Mouse (Mus musculus) embryonic facial prominence, embryonic 14.5 days (tissue): ENCODE measurements around the gene Esrra. TPM values are rescaled to one million over a fixed set of nuclear protein-coding genes. Genes with fewer than 3 reads are reported as not detected.
A peak's percentile ranks its signal among the peaks of the same experiment; 100 is the strongest.

Experiments
- ATAC-seq: fragments of 200-750 bp; cut with Nextera tagmentation; 2 replicates; pipeline ENCODE4 v1.8.0; 2017; ENCODE audit warnings: low read depth, moderate number of reproducible peaks, moderate TSS enrichment
- DNase-seq: peaks from one replicate; pipeline ENCODE4 v3.0.0-alpha.2; 2015; ENCODE audit warnings: low spot score
- H3K27ac ChIP-seq: fragments of 300-500 bp; sonication (generic); replicated peaks from 2 replicates; pipeline ENCODE4 v1.5.1; 2014; ENCODE audit warnings: low read depth, mild to moderate bottlenecking, low read length, moderate library complexity
- H3K27me3 ChIP-seq: fragments of 300-500 bp; sonication (generic); replicated peaks from 2 replicates; pipeline ENCODE4 v1.6.1; 2014; ENCODE audit warnings: low read length; ENCODE audit not compliant: control insufficient read depth, insufficient read depth
- H3K36me3 ChIP-seq: fragments of 300-500 bp; sonication (generic); 2 replicates; pipeline ENCODE4 v1.6.1; 2014; ENCODE audit warnings: low read length, mixed read lengths; ENCODE audit not compliant: control insufficient read depth, insufficient read depth
- H3K4me1 ChIP-seq: fragments of 300-500 bp; sonication (generic); 2 replicates; pipeline ENCODE4 v1.6.1; 2014; ENCODE audit warnings: antibody characterized with exemption, low read length; ENCODE audit not compliant: control insufficient read depth, insufficient read depth
- H3K4me2 ChIP-seq: fragments of 300-500 bp; sonication (generic); 2 replicates; pipeline ENCODE4 v1.6.1; 2014; ENCODE audit warnings: low read depth, mild to moderate bottlenecking, low read length, moderate library complexity, mixed read lengths
- H3K4me3 ChIP-seq: fragments of 300-500 bp; sonication (generic); 2 replicates; pipeline ENCODE4 v1.5.1; 2014; ENCODE audit warnings: low read depth, mild to moderate bottlenecking, low read length
- H3K9ac ChIP-seq: fragments of 300-500 bp; sonication (generic); 2 replicates; pipeline ENCODE4 v1.6.1; 2014; ENCODE audit warnings: low read depth, mild to moderate bottlenecking, low read length, moderate library complexity, mixed read lengths
- H3K9me3 ChIP-seq: fragments of 300-500 bp; sonication (generic); 2 replicates; pipeline ENCODE4 v1.6.1; 2016; ENCODE audit warnings: low read length; ENCODE audit not compliant: control insufficient read depth
- WGBS: fragments of 180-500 bp; shearing (Covaris S2); extraction: QIAGEN DNeasy Blood & Tissue Kit; methylation state at CpG from one replicate; pipeline ENCODE4 v1.1.7; 2014; 5-methylcytosine and 5-hydroxymethylcytosine counted together
- polyA plus RNA-seq: library from polyadenylated mRNA; unstranded; fragments of >200 nt; fragmentation: Nextera tagmentation; extraction: Ambion mirVana; gene quantifications from 2 replicates; pipeline ENCODE4 v1.2.1, GENCODE M21; 2014

The Esrra gene
- polyA plus RNA-seq, 1 experiment from 2014 or later, result 4.8 TPM

DNA sequence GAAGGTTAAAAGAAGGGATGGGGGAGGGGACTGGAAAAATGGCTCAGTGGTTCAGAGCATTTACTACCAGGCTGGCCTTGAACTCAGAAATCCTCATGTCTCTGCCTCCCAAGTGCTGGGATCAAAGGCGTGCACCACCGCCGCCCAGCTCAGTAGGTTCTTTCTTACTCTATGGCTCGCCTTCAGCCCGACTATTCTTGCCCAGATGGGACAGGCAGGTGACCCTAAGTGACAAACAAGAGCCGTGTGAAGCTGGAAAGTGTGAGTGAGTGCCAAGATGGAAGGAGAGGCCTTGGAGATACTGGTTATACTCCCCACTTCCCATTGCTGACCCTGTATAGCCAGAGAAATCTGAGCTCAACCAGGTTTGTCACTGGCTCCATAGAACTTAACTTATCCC, 22.1 kb upstream of the Esrra start:
- Histone ChIP-seq H3K4me3 (no peak overlapping the region), H3K27ac (no peak overlapping the region), H3K9ac (no peak overlapping the region), H3K4me1 (peaks cover 15% of the 10 kb centered on the region), H3K4me2 (no peak overlapping the region), H3K9me3 (no peaks in the 10 kb centered on the region), H3K27me3 (no peaks in the 10 kb centered on the region), H3K36me3 (peaks cover 12% of the 10 kb centered on the region; the same call in 1 of the 2 replicates)
- DNase-seq (no peak), ATAC-seq (no peak)
- 97% methylated on average over 6 of the region's 6 CpGs for WGBS

DNA sequence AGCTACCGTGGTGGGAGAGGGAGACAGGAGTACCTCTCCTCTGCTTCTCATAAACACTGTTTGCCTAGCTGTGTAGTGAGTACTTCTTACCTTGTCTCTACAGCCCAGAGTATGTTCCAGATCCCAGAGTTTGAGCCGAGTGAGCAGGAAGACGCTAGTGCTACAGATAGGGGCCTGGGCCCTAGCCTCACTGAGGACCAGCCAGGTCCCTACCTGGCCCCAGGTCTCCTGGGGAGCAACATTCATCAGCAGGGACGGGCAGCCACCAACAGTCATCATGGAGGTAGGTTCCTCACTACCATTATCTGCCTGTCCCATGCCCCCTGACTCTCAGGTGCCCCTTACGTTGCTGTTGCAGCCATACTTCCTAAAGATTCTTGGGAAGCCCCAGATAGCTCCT, 21.2 kb upstream of the Esrra start:
- DNase-seq (no peak), ATAC-seq (no peak)
- H3K36me3 ChIP-seq, result peaks cover 12% of the 10 kb centered on the region; the same call in 1 of the 2 replicates
- WGBS, result 24% methylated on average over 5 of the region's 5 CpGs
- H3K4me2 ChIP-seq, result peak overlapping the region; percentile 99
- peak overlapping the region; percentile 95 for H3K27ac ChIP-seq
- H3K4me1 ChIP-seq, result peaks cover 15% of the 10 kb centered on the region
- peak overlapping the region; percentile 90 for H3K4me3 ChIP-seq
- peak overlapping the region; percentile 87 for H3K9ac ChIP-seq
- H3K9me3 ChIP-seq, result no peaks in the 10 kb centered on the region
- H3K27me3 ChIP-seq, result no peaks in the 10 kb centered on the region

DNA sequence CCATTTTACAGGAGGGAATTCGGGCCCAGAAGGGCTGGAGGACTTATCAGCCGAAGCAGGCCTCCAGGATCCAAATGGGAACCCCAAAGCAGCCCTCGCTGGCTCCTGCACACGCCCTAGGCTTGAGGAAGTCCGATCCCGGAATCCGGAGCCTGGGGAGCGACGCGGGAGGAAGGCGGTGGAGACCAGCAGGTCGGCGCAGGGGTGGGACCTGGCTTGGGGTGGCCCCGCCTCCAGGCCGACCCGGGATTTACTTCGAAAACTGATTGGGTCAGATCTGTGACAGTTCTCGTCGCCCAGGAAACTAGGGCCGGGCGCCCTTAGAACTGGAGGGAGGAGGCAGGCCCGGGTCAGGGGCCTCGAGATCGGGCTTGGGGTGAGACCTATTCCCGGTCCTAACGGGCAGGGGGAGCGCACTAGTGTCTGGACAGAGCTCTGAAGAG, 20.7 kb upstream of the Esrra start, which contains the start of gene Gpr137:
Gene Gpr137 (minus strand): TSS at position 232 of the 443 bp plus-strand sequence.
- peak within 1 kb of the TSS; percentile 90 for H3K4me3 ChIP-seq
- peak within 1 kb of the TSS; percentile 99 for H3K4me2 ChIP-seq
- H3K27me3 ChIP-seq, result no peaks in the 10 kb centered on the region
- H3K9ac ChIP-seq, result peak within 1 kb of the TSS; percentile 87
- under 1% methylated on average over 27 of the region's 27 CpGs for WGBS
- H3K36me3 ChIP-seq, result peaks cover 12% of the 10 kb centered on the region; the same call in 1 of the 2 replicates
- H3K4me1 ChIP-seq, result peaks cover 15% of the 10 kb centered on the region
- H3K9me3 ChIP-seq, result no peaks in the 10 kb centered on the region
- H3K27ac ChIP-seq, result peak within 1 kb of the TSS; percentile 95
- ATAC-seq (peak; percentile 93), DNase-seq (peak; percentile 97)

DNA sequence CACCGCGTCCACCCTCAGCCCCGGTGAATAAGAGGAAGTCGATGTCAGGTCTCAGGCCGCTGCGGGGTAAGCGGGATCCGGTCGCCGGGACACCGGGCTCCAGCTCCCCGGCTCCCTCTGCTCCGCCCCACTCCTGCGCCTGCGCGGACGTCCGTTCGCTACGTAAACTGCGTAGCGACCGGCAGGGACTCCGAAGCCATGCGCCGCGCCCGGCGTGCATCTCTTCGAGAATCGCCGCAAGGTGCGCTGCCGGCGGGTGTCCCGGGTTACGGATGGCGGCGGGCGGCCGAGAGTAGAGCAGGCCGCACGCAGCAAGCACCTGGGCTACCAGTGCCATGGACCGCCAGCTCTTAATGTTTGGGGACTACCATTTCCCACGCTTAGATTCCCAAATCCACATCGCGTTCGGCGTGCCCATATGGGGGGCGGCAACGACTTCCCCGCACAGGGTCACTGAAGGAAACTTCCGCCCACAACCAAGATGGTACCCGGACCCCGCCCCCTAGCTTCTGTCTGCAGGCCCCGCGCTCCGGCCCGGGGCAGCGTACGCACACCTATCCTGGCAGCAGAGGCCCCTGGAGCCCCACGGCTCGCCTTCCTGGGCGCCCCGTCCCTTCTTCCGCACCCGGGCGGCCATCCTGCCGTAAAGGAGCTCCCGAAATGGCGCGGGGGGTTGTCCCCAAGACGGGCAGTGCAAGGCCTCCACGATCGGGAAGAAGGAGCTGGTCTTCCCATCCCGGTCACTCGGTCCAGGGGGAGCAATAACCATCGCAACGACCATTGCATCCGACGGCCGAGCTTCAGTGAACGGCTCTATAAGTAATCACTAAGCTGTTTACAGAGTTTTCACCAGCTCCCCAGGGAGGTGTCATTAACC, 20.0 kb upstream of the Esrra start, which contains the start of gene Bad:
Gene Bad (plus strand): TSS at position 490 of the 877 bp plus-strand sequence.
- peaks cover 15% of the 10 kb centered on the region for H3K4me1 ChIP-seq
- peak within 1 kb of the TSS; percentile 95 for H3K27ac ChIP-seq
- no peaks in the 10 kb centered on the region for H3K9me3 ChIP-seq
- no peaks in the 10 kb centered on the region for H3K27me3 ChIP-seq
- peak; percentile 95 for DNase-seq
- peaks cover 12% of the 10 kb centered on the region; the same call in 1 of the 2 replicates for H3K36me3 ChIP-seq
- peak within 1 kb of the TSS; percentile 87 for H3K9ac ChIP-seq
- peak within 1 kb of the TSS; percentile 99 for H3K4me2 ChIP-seq
- peak; percentile 86 for ATAC-seq
- under 1% methylated on average over 68 of the region's 83 CpGs for WGBS
- H3K4me3 ChIP-seq, result peak within 1 kb of the TSS; percentile 90

DNA sequence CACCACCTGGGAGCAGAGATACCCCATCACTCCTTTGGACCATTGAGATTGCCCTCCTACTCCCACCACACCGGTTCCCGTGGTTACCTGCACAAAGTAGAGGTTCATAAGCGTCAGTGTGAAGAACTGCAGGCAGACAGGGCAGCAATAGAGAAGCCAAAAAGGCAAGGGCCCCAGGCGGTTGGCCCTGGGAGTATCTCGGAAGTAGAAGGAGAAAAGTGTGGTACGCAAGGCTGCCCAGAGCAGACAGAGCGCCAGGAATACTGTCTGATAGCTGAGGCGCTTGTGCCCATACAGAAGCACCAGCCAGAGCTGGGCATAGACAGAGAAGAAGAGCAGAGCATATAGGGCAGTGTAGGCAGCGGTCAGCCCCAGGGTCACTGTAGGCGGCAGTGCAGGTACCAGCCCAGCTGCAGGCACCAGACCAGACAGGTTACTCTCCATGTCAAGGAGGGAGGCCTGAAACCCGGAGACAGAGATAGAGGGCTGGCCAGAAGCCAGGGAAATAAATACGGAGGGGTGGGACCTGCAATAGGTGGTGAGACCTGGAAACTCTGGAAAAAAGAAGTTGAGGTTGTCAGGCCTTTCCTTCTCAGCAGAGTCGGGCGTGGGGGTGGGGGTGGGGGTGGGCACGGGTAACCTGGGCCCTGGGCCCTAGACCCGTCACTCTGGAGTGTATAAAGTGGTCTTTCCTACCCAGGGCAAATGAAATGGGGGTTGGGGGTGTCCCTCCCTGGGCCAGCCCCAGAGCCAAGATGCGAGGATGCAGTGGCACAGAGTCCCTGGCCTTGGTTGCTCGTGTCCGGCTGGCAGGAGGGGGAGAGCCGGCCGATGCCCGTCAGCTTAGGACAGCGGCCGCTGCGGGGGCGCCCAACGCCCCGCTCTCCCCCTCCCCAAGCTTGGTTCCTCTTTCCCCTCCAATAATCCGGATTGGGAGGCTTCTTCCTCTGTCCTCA, 19.1 kb upstream of the Esrra start:
- Histone ChIP-seq H3K4me3 (peak overlapping the region; percentile 90), H3K4me2 (peak overlapping the region; percentile 99), H3K36me3 (peaks cover 4% of the 10 kb centered on the region; the same call in 1 of the 2 replicates), H3K4me1 (peaks cover 15% of the 10 kb centered on the region), H3K9me3 (no peaks in the 10 kb centered on the region), H3K9ac (peak overlapping the region; percentile 87), H3K27me3 (peaks cover 8% of the 10 kb centered on the region), H3K27ac (peak overlapping the region; percentile 52)
- WGBS, result 27% methylated on average over 22 of the region's 29 CpGs
- no peak for DNase-seq
- no peak for ATAC-seq

DNA sequence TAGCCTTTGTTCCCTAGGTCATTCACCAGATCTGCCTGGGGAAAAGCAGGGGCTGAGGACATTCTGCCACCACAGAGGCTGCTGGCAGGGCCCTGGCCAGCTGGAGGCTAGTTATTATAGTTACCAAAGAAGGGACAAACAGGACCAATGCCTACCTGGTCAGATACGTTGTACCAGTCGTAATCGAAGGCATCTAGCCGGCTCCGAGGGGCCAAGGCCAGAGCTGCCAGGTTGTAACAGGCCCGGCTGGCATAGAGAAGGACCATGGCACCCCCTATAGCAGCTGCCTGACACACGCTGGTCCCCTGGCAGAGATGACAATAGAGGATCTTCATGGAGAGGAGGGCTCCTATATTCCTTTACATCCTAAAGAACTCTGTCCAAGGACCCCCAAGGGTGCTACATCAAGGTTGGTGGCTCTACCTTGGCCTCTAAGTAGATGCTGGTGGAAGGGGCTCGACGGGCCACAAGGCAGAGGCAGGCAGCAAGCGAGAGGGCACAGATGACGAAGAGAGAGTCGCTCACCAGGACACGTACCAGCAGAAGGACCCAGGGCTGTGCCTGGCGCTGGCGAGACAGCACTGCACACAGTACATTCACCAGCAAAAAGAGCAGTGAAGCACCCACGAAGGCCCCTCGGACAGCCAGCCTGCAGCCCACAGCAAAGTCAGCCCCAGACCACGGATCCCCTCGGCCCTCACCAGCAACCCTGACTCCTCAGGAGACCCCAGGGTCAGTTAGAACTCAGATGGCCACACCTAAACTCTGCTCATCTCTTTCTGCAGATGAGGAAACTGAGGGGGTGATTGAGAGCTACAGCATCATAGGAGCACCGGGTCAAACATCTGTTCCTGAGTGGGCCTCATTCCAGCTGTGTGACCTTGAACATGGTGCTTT, 17.7 kb upstream of the Esrra start:
- Histone ChIP-seq H3K27ac (no peak overlapping the region), H3K4me1 (peaks cover 15% of the 10 kb centered on the region), H3K36me3 (no peaks in the 10 kb centered on the region), H3K27me3 (peaks cover 21% of the 10 kb centered on the region), H3K4me3 (no peak overlapping the region), H3K9ac (no peak overlapping the region), H3K4me2 (peak overlapping the region; percentile 99; the same call in 1 of the 2 replicates), H3K9me3 (no peaks in the 10 kb centered on the region)
- DNase-seq (no peak), ATAC-seq (no peak)
- 88% methylated on average over 20 of the region's 20 CpGs for WGBS

DNA sequence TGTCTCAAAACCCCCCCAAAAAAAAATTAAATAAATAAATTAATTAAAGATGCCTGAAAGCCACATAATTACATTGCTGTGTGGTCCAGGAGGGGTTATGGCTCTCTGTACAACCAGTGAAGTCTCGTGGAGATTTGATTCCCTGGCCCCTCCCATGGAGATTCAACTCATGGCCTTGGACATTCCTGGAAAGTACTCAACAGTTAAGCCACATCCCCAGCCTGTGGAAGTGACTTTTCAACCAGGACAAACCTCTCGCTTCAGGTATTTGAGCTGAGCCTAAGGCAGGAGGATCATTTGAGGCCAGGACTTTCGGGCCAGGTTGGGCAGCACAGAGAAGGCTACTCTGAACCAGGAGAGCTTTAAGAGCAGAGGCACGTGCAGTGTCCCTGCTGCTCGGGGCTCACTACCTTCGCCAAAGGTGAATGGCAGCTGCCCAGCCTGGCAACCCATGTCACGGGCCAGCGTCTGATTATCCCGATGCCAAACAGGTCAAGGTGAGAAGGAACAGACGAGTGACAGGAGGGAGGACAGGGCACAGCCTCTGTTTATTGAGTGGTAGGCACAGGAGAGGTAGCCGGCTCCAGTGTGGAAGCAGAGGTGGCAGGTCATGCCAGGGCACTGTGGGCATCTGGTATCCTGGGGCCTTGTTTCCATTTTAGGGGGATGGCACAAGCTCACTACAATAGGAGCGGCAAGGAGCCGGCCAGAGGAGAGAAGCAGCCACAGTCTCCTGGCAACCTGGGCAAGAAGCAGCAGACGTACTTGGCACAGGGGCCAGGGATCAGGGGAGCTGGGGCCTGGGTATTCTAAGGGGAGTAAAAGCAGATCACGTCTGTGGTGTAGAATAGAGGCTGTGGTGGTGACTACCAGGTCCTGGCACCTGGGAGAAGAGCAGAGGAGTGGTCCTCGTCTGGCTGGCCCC, 16.2 kb upstream of the Esrra start:
- 0 out of 2 replicates have a peak overlapping the region, but pooled peaks have one; percentile 10 for H3K9ac ChIP-seq
- no peak overlapping the region for H3K27ac ChIP-seq
- peaks cover 20% of the 10 kb centered on the region for H3K4me1 ChIP-seq
- H3K36me3 ChIP-seq, result no peaks in the 10 kb centered on the region
- peaks cover 36% of the 10 kb centered on the region for H3K27me3 ChIP-seq
- DNase-seq, result no peak
- 77% methylated on average over 16 of the region's 16 CpGs for WGBS
- H3K9me3 ChIP-seq, result no peaks in the 10 kb centered on the region
- no peak overlapping the region for H3K4me2 ChIP-seq
- no peak for ATAC-seq
- H3K4me3 ChIP-seq, result no peak overlapping the region
